Mouse (Mus musculus) lung, postnatal 0 days (tissue): Measurements from ENCODE around the gene Ldah. TPM values are rescaled to one million over a fixed set of nuclear protein-coding genes. Genes with fewer than 3 reads are reported as not detected.

Experiments used
- ATAC-seq: fragments of 200-750 bp; cut with Nextera tagmentation; 2 replicates; pipeline ENCODE4 v1.8.0; 2017; ENCODE audit warnings: moderate library complexity
- DNase-seq: peaks from one replicate; pipeline ENCODE4 v3.0.0-alpha.2; 2016; ENCODE audit warnings: low spot score
- H3K27ac ChIP-seq: fragments of 300-500 bp; sonication (generic); 2 replicates; pipeline ENCODE4 v1.5.1; 2014; ENCODE audit warnings: antibody characterized with exemption, mild to moderate bottlenecking, low read length, mixed read lengths
- H3K27me3 ChIP-seq: fragments of 300-500 bp; sonication (generic); replicated peaks from 2 replicates; pipeline ENCODE4 v1.6.1; 2014; ENCODE audit warnings: low read length, mixed read lengths; ENCODE audit not compliant: insufficient read depth
- H3K36me3 ChIP-seq: fragments of 300-500 bp; sonication (generic); 2 replicates; pipeline ENCODE4 v1.6.1; 2014; ENCODE audit warnings: low read length, mixed read lengths; ENCODE audit not compliant: insufficient read depth
- H3K4me1 ChIP-seq: fragments of 300-500 bp; sonication (generic); 2 replicates; pipeline ENCODE4 v1.6.1; 2014; ENCODE audit warnings: antibody characterized with exemption, low read depth, low read length, mixed read lengths; ENCODE audit not compliant: insufficient read depth
- H3K4me2 ChIP-seq: fragments of 300-500 bp; sonication (generic); replicated peaks from 2 replicates; pipeline ENCODE4 v1.6.1; 2014; ENCODE audit warnings: low read depth, mild to moderate bottlenecking, low read length, moderate library complexity, mixed read lengths
- H3K4me3 ChIP-seq: fragments of 300-500 bp; sonication (generic); 2 replicates; pipeline ENCODE4 v1.5.1; 2014; ENCODE audit warnings: low read depth, low read length
- H3K9ac ChIP-seq: fragments of 300-500 bp; sonication (generic); replicated peaks from 2 replicates; pipeline ENCODE4 v1.6.1; 2014; ENCODE audit warnings: low read depth, mild to moderate bottlenecking
- H3K9me3 ChIP-seq: fragments of 300-500 bp; sonication (generic); 2 replicates; pipeline ENCODE4 v1.6.1; 2016; ENCODE audit warnings: low read length, mixed read lengths
- CTCF ChIP-seq: IDR thresholded peaks from 2 replicates; pipeline ENCODE4 v1.5.1; 2016; ENCODE audit warnings: antibody characterized with exemption, mild to moderate bottlenecking
- EP300 ChIP-seq: IDR thresholded peaks from 2 replicates; pipeline ENCODE4 v1.6.1; 2016; ENCODE audit warnings: antibody characterized with exemption, mild to moderate bottlenecking, control low read depth
- WGBS: fragments of 180-500 bp; shearing (Covaris S2); extraction: QIAGEN DNeasy Blood & Tissue Kit; methylation state at CpG from one replicate; pipeline ENCODE4 v1.1.7; 2014; 5-methylcytosine and 5-hydroxymethylcytosine counted together
- polyA plus RNA-seq: library from polyadenylated mRNA; unstranded; fragments of >200 nt; fragmentation: Nextera tagmentation; extraction: Ambion mirVana; gene quantifications from 2 replicates; pipeline ENCODE4 v1.2.1, GENCODE M21; 2015

Ldah gene
- polyA plus RNA-seq, 1 experiment from 2014 or later = 45.5 TPM

GRCm38 (mm10) chr12:8325943-8326522, 118.1 kb downstream of the Ldah start:
- 0 out of 2 replicates have a peak, but pooled peaks cover 5% of the 10 kb centered on the region for H3K36me3 ChIP-seq
- DNase-seq (no peak), ATAC-seq (peak; percentile 18; the same call in 1 of the 2 replicates)
- H3K9me3 ChIP-seq = no peaks in the 10 kb centered on the region
- no peak overlapping the region for H3K4me2 ChIP-seq
- no peak overlapping the region for H3K27ac ChIP-seq
- TF ChIP-seq CTCF = no peak
- TF ChIP-seq EP300 = no peak
- H3K4me3 ChIP-seq = no peak overlapping the region
- peaks cover 7% of the 10 kb centered on the region for H3K4me1 ChIP-seq
- no peak overlapping the region for H3K9ac ChIP-seq
- WGBS = 85% methylated on average over 17 of the region's 17 CpGs
- no peaks in the 10 kb centered on the region for H3K27me3 ChIP-seq

GRCm38 (mm10) chr12:8326825-8327674, 119.1 kb downstream of the Ldah start:
- Histone ChIP-seq H3K9ac (no peak overlapping the region), H3K36me3 (0 out of 2 replicates have a peak, but pooled peaks cover 5% of the 10 kb centered on the region), H3K4me3 (no peak overlapping the region), H3K9me3 (no peaks in the 10 kb centered on the region), H3K4me1 (peaks cover 7% of the 10 kb centered on the region), H3K27ac (peak overlapping the region; percentile 43; the same call in 1 of the 2 replicates), H3K4me2 (no peak overlapping the region), H3K27me3 (no peaks in the 10 kb centered on the region)
- TF ChIP-seq EP300 = peak; percentile 68
- peak; percentile 98 for TF ChIP-seq CTCF
- ATAC-seq = peak; percentile 82
- 34% methylated on average over 17 of the region's 17 CpGs for WGBS
- peak; percentile 94 for DNase-seq

- DNase-seq = no peak
- no peak overlapping the region for H3K9ac ChIP-seq
- no peaks in the 10 kb centered on the region for H3K27me3 ChIP-seq
- no peak overlapping the region for H3K4me3 ChIP-seq
- no peaks in the 10 kb centered on the region for H3K9me3 ChIP-seq
- H3K4me2 ChIP-seq = no peak overlapping the region
- peaks cover 7% of the 10 kb centered on the region for H3K4me1 ChIP-seq
- TF ChIP-seq EP300 (no peak), CTCF (no peak)
- 89% methylated on average over 1 of the region's 1 CpGs for WGBS
- no peak for ATAC-seq
- 0 out of 2 replicates have a peak, but pooled peaks cover 5% of the 10 kb centered on the region for H3K36me3 ChIP-seq
- peak overlapping the region; percentile 43; the same call in 1 of the 2 replicates for H3K27ac ChIP-seq
These were observed 119.8 kb downstream of the Ldah start for GRCm38 (mm10) chr12:8327675-8328053.

GRCm38 (mm10) chr12:8329236-8329635, 121.3 kb downstream of the Ldah start:
- peaks cover 7% of the 10 kb centered on the region for H3K4me1 ChIP-seq
- WGBS = 99% methylated on average over 7 of the region's 7 CpGs
- H3K4me3 ChIP-seq = no peak overlapping the region
- DNase-seq (no peak), ATAC-seq (no peak)
- H3K9me3 ChIP-seq = no peaks in the 10 kb centered on the region
- no peak overlapping the region for H3K27ac ChIP-seq
- no peak overlapping the region for H3K9ac ChIP-seq
- no peak overlapping the region for H3K4me2 ChIP-seq
- TF ChIP-seq EP300 = no peak
- peak; percentile 36 for TF ChIP-seq CTCF
- 0 out of 2 replicates have a peak, but pooled peaks cover 5% of the 10 kb centered on the region for H3K36me3 ChIP-seq
- no peaks in the 10 kb centered on the region for H3K27me3 ChIP-seq

- H3K4me2 ChIP-seq = no peak overlapping the region
- H3K4me1 ChIP-seq = peaks cover 7% of the 10 kb centered on the region
- 0 out of 2 replicates have a peak overlapping the region, but pooled peaks have one; percentile 40 for H3K27ac ChIP-seq
- ATAC-seq (peak; percentile 76), DNase-seq (peak; percentile 75)
- 49% methylated on average over 14 of the region's 14 CpGs for WGBS
- no peak for TF ChIP-seq EP300
- no peak for TF ChIP-seq CTCF
- H3K36me3 ChIP-seq = 0 out of 2 replicates have a peak, but pooled peaks cover 5% of the 10 kb centered on the region
- H3K9ac ChIP-seq = no peak overlapping the region
- H3K4me3 ChIP-seq = no peak overlapping the region
- H3K9me3 ChIP-seq = no peaks in the 10 kb centered on the region
- H3K27me3 ChIP-seq = no peaks in the 10 kb centered on the region
These were observed 123.7 kb downstream of the Ldah start for GRCm38 (mm10) chr12:8331489-8332173.

- no peak overlapping the region for H3K9ac ChIP-seq
- TF ChIP-seq EP300 (no peak), CTCF (no peak)
- no peak for DNase-seq
- H3K9me3 ChIP-seq = no peaks in the 10 kb centered on the region
- H3K27me3 ChIP-seq = no peaks in the 10 kb centered on the region
- 0 out of 2 replicates have a peak, but pooled peaks cover 5% of the 10 kb centered on the region for H3K36me3 ChIP-seq
- 50% methylated on average over 5 of the region's 5 CpGs for WGBS
- peaks cover 6% of the 10 kb centered on the region for H3K4me1 ChIP-seq
- H3K27ac ChIP-seq = 0 out of 2 replicates have a peak overlapping the region, but pooled peaks have one; percentile 40
- ATAC-seq = no peak
- H3K4me3 ChIP-seq = no peak overlapping the region
- H3K4me2 ChIP-seq = no peak overlapping the region
These were observed 124.3 kb downstream of the Ldah start for GRCm38 (mm10) chr12:8332174-8332542.
